Mouse (Mus musculus): ENCODE measurements around the gene 9930104L06Rik.

Gene 9930104L06Rik

GRCm38 (mm10) chr4:124959062-124959461 is 22.2 kb downstream of the 9930104L06Rik start:
- in situ Hi-C loops (cut with MboI, MseI): no loop called here

- in situ Hi-C loops (cut with MboI, MseI): no loop called here
Observed at GRCm38 (mm10) chr4:124960940-124961339, 24.1 kb downstream of the 9930104L06Rik start.

GRCm38 (mm10) chr4:124962576-124962975 is 25.7 kb downstream of the 9930104L06Rik start:
- in situ Hi-C loops (cut with MboI, MseI): no loop called here

- in situ Hi-C loops (cut with MboI, MseI): no loop called here
Observed at GRCm38 (mm10) chr4:124964912-124965599, 28.2 kb downstream of the 9930104L06Rik start.

GRCm38 (mm10) chr4:124968711-124969110 is 31.9 kb downstream of the 9930104L06Rik start:
- in situ Hi-C loops (cut with MboI, MseI): no loop called here

GRCm38 (mm10) chr4:124969219-124969848 is 32.5 kb downstream of the 9930104L06Rik start:
- in situ Hi-C loops (cut with MboI, MseI): no loop called here

- in situ Hi-C loops (cut with MboI, MseI): no loop called here
Observed at GRCm38 (mm10) chr4:124970194-124970593, 33.3 kb downstream of the 9930104L06Rik start.

- in situ Hi-C loops (cut with MboI, MseI): no loop called here
Observed at GRCm38 (mm10) chr4:124970677-124971076, 33.8 kb downstream of the 9930104L06Rik start.

- in situ Hi-C loops (cut with MboI, MseI): no loop called here
Observed at GRCm38 (mm10) chr4:124971094-124971493, 34.2 kb downstream of the 9930104L06Rik start.

GRCm38 (mm10) chr4:124972316-124972715 is 35.5 kb downstream of the 9930104L06Rik start:
- in situ Hi-C loops (cut with MboI, MseI): no loop called here

- in situ Hi-C loops (cut with MboI, MseI): no loop called here
Observed at GRCm38 (mm10) chr4:124973296-124973695, 36.4 kb downstream of the 9930104L06Rik start.

GRCm38 (mm10) chr4:124978201-124978600 is 41.4 kb downstream of the 9930104L06Rik start:
- in situ Hi-C loops (cut with MboI, MseI): no loop called here

- in situ Hi-C loops (cut with MboI, MseI): no loop called here
Observed at GRCm38 (mm10) chr4:124983893-124984526, 47.2 kb downstream of the 9930104L06Rik start.

- in situ Hi-C loops (cut with MboI, MseI): no loop called here
Observed at GRCm38 (mm10) chr4:124984871-124985670, 48.2 kb downstream of the 9930104L06Rik start.

- in situ Hi-C loops (cut with MboI, MseI): no loop called here
Observed at GRCm38 (mm10) chr4:124985671-124986602, 49.1 kb downstream of the 9930104L06Rik start, which contains the start of gene Rspo1. Gene Rspo1 (plus strand): TSS chr4:124986430.

GRCm38 (mm10) chr4:124986739-124987710 is 50.2 kb downstream of the 9930104L06Rik start:
- in situ Hi-C loops (cut with MboI, MseI): no loop called here

GRCm38 (mm10) chr4:124987711-124988097 is 50.9 kb downstream of the 9930104L06Rik start:
- in situ Hi-C loops (cut with MboI, MseI): no loop called here

- in situ Hi-C loops (cut with MboI, MseI): no loop called here
Observed at GRCm38 (mm10) chr4:124988382-124988781, 51.5 kb downstream of the 9930104L06Rik start.

- in situ Hi-C loops (cut with MboI, MseI): no loop called here
Observed at GRCm38 (mm10) chr4:124989787-124990253, 53.0 kb downstream of the 9930104L06Rik start.

All from regulatory T cell (primary cell).